Mouse (Mus musculus) myocyte (in vitro differentiated cells): ENCODE results near the gene Epn1.

ENCODE experiments used
- CEBPB ChIP-seq: IDR thresholded peaks from 2 replicates; pipeline ENCODE4 v1.6.1; 2011; ENCODE audit warnings: mild to moderate bottlenecking, moderate library complexity; ENCODE audit not compliant: poor library complexity, insufficient read depth, severe bottlenecking
- E2F4 ChIP-seq: IDR thresholded peaks from one replicate; pipeline ENCODE4 v1.6.1; 2011; ENCODE audit warnings: mild to moderate bottlenecking, control low read depth, moderate library complexity; ENCODE audit not compliant: insufficient read depth
- MAX ChIP-seq: IDR thresholded peaks from one replicate; pipeline ENCODE4 v1.6.1; 2011; ENCODE audit warnings: low read depth, mild to moderate bottlenecking, control low read depth
- POLR2A ChIP-seq: IDR thresholded peaks from one replicate; pipeline ENCODE4 v1.6.1; 2011; ENCODE audit warnings: low read depth, mild to moderate bottlenecking, control low read depth, moderate library complexity; ENCODE audit not compliant: insufficient read length
- SRF ChIP-seq: IDR thresholded peaks from one replicate; pipeline ENCODE4 v1.6.1; 2011; ENCODE audit warnings: low read depth; ENCODE audit not compliant: control insufficient read depth, insufficient read length
- TCF12 ChIP-seq: IDR thresholded peaks from one replicate; pipeline ENCODE4 v1.6.1; 2011; ENCODE audit warnings: mild to moderate bottlenecking, control low read depth; ENCODE audit not compliant: poor library complexity, insufficient read depth, severe bottlenecking
- USF1 ChIP-seq: IDR thresholded peaks from one replicate; pipeline ENCODE4 v1.6.1; 2011; ENCODE audit warnings: low read depth, mild to moderate bottlenecking, control low read depth, moderate library complexity

DNA sequence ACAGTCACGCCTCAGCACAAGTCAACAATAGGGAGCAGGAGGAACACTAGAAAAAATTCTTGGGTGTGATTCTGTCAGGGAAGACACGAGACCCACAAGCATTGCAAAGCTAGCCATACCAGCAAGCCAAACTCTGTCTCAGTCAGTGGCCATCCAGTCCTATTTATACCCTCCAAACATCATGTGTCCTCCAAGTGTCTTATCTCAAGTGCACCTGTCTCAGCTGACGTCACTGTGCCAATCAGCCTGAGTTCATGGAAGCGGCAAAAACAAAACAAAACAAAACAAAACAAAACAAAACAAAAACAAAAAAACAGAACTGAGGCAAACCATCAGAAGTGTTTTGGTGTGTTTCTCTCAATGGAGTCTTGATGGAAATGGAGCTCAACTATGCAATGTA, 28.2 kb downstream of the Epn1 start:
- no peak for TF ChIP-seq SRF
- no peak for TF ChIP-seq POLR2A
- no peak for TF ChIP-seq USF1
- no peak for TF ChIP-seq TCF12
- no peak for TF ChIP-seq MAX
- no peak for TF ChIP-seq E2F4
- no peak for TF ChIP-seq CEBPB
